Mouse (Mus musculus): ENCODE results near the gene Epb41. TPM values are rescaled to one million over a fixed set of nuclear protein-coding genes. Genes with fewer than 3 reads are reported as not detected.

Gene Epb41
- polyA plus RNA-seq, 1 experiment from 2014 or later, result 42.3 TPM

DNA sequence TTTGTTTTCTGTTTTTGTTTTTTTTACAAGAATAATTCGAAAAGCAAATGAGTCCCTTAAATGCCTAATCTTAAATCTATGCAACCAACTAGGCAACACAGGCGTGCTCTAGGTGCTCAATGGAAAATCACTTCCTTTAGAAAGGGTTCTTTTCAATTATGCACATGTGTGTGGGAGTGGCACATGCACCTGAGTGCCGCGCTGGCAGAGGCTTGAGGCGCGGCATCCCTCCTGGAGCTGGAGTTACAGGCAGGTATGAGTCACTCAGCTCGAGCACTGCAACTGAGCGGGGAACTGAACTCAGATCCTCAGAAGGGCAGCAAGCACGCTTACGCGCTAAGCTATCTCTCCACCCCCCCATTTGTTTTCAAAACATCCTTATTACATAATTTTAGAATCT lies 127.3 kb downstream of the Epb41 start:
- ATAC-seq (replicated peaks; ENCODE audit: low FRiP score, low read depth) (no peak), DNase-seq (ENCODE audit: low spot score) (no peak)
- no peak overlapping the region for H3K4me2 ChIP-seq (ENCODE audit: low read length)
- TF ChIP-seq CTCF (IDR thresholded peaks at IDR 0.05; ENCODE audit: low read depth), result no peak
- H3K27ac ChIP-seq, result peak overlapping the region; percentile 19; the same call in 1 of the 2 replicates
- H3K9me3 ChIP-seq (replicated peaks; ENCODE audit: low read length), result no peaks in the 10 kb centered on the region
- H3K4me1 ChIP-seq (replicated peaks; ENCODE audit: insufficient read depth, low read length), result no peaks in the 10 kb centered on the region
- 79% methylated on average over 11 of the region's 11 CpGs for WGBS
- H3K36me3 ChIP-seq (ENCODE audit: insufficient read depth, low read length), result no peaks in the 10 kb centered on the region
- H3K27me3 ChIP-seq (ENCODE audit: insufficient read depth, low read length), result no peaks in the 10 kb centered on the region
- H3K4me3 ChIP-seq (replicated peaks; ENCODE audit: low read depth, low read length), result no peak overlapping the region
- H3K9ac ChIP-seq (ENCODE audit: low read depth, low read length), result no peak overlapping the region

DNA sequence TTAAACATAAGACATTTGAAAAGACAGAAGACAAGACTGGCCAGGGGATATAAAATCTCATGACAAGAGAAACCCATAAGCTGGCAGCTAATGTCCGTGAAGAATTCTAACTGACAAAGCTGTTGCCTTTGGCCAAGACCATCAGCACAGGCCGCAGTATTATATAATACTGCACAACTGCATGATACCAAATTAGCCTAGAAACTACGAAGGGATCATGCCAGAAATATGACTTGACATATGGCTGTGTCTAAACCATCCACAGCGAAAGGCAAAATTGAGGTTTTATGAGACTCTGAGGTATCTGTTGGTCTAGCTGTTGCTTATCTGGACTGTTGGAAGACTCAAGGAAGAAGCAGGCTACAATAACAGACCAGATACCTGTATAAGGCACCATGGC lies 134.3 kb downstream of the Epb41 start:
- Histone ChIP-seq H3K27ac (no peak overlapping the region), H3K4me3 (replicated peaks; ENCODE audit: low read depth, low read length) (no peak overlapping the region), H3K36me3 (ENCODE audit: insufficient read depth, low read length) (0 out of 2 replicates have a peak, but pooled peaks cover under 1% of the 10 kb centered on the region), H3K4me1 (replicated peaks; ENCODE audit: insufficient read depth, low read length) (no peaks in the 10 kb centered on the region), H3K9me3 (replicated peaks; ENCODE audit: low read length) (no peaks in the 10 kb centered on the region), H3K9ac (ENCODE audit: low read depth, low read length) (no peak overlapping the region), H3K27me3 (ENCODE audit: insufficient read depth, low read length) (no peaks in the 10 kb centered on the region), H3K4me2 (ENCODE audit: low read length) (no peak overlapping the region)
- ATAC-seq (replicated peaks; ENCODE audit: low FRiP score, low read depth) (no peak), DNase-seq (ENCODE audit: low spot score) (no peak)
- TF ChIP-seq CTCF (IDR thresholded peaks at IDR 0.05; ENCODE audit: low read depth), result no peak
- WGBS, result 90% methylated on average over 4 of the region's 4 CpGs

DNA sequence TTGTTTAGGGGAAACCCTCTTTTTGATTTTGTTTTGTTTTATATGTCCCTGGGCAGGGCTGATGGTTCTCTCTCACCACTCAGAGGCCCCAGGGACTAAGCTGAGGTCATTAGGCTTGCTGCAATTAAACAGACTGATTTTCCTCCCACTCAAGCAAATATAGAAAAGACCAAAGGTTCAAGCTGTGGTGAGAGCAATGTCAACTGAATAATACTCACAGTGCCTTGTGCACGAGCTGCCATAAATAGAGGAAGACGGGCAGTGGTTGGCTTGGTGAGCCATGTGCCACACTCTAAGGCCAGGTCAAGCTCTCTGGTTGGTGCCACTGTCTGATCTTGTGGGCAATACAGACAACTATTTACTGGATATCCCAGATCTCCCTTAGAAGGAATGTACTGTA lies 135.7 kb downstream of the Epb41 start:
- H3K27ac ChIP-seq, result no peak overlapping the region
- H3K4me1 ChIP-seq (replicated peaks; ENCODE audit: insufficient read depth, low read length), result no peaks in the 10 kb centered on the region
- no peak overlapping the region for H3K4me3 ChIP-seq (replicated peaks; ENCODE audit: low read depth, low read length)
- no peak for TF ChIP-seq CTCF (IDR thresholded peaks at IDR 0.05; ENCODE audit: low read depth)
- 62% methylated on average over 2 of the region's 2 CpGs for WGBS
- DNase-seq (ENCODE audit: low spot score) (no peak), ATAC-seq (replicated peaks; ENCODE audit: low FRiP score, low read depth) (no peak)
- H3K9me3 ChIP-seq (replicated peaks; ENCODE audit: low read length), result no peaks in the 10 kb centered on the region
- H3K4me2 ChIP-seq (ENCODE audit: low read length), result no peak overlapping the region
- 0 out of 2 replicates have a peak, but pooled peaks cover 8% of the 10 kb centered on the region for H3K36me3 ChIP-seq (ENCODE audit: insufficient read depth, low read length)
- H3K27me3 ChIP-seq (ENCODE audit: insufficient read depth, low read length), result no peaks in the 10 kb centered on the region
- no peak overlapping the region for H3K9ac ChIP-seq (ENCODE audit: low read depth, low read length)

DNA sequence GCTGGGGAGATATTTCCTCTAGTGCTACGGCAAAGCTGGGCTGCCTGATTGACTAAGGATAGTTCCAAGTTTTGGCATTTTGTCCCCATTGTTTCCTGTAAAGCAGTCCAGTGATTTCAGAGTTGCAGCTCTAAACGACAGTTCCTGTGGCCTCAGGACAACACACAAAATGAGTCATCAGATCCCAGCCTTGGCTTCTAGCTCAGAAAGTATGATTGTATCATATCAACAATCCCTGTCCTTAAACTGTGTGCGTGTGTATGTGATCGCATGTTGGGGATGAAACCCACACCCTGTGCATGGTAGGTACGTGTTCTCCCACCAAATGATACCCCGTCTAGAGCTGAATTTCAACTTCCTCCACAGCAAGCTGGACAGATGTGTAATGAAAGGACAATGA lies 146.0 kb downstream of the Epb41 start:
- no peak for ATAC-seq (replicated peaks; ENCODE audit: low FRiP score, low read depth)
- Histone ChIP-seq H3K36me3 (ENCODE audit: insufficient read depth, low read length) (peaks cover 37% of the 10 kb centered on the region), H3K4me3 (replicated peaks; ENCODE audit: low read depth, low read length) (no peak overlapping the region), H3K27me3 (ENCODE audit: insufficient read depth, low read length) (no peaks in the 10 kb centered on the region), H3K4me1 (replicated peaks; ENCODE audit: insufficient read depth, low read length) (no peaks in the 10 kb centered on the region), H3K4me2 (ENCODE audit: low read length) (no peak overlapping the region), H3K9me3 (replicated peaks; ENCODE audit: low read length) (no peaks in the 10 kb centered on the region), H3K9ac (ENCODE audit: low read depth, low read length) (no peak overlapping the region), H3K27ac (no peak overlapping the region)
- no peak for DNase-seq (ENCODE audit: low spot score)
- TF ChIP-seq CTCF (IDR thresholded peaks at IDR 0.05; ENCODE audit: low read depth), result no peak
- 76% methylated on average over 6 of the region's 6 CpGs for WGBS

DNA sequence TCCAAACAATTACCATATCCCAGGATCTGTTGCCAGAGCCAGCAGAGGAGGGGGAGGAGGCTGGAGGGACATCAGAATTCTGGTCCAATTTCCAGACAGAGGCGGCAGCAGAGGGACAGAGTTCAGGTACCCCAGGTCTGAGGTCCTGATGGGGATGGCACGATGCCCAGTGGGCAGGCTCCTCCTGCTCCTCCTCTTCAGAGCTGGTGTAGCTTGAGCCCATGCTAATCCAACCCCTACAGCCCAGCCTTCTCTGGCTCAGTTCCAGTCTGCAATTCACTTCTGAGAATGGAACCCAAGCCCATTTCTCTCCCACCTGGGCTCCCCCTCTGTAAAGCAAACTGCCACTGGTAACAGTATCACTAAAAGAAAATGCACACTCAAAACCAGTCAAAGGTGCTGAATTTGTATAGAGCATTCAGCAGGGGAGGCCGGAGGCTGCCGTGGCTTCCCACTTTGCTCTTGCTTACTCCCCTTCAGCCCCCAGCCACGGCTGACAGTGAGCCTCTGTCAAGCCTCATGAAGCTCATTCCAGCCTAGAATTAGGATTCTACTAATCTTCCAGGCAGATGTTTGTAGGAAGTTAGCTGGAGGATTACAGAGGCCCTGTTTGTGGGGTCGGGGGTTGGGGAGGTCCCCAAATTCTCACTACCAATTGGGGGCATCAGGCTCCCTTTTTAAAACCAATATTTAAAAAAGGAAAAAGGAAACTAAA lies 150.9 kb downstream of the Epb41 start:
- Histone ChIP-seq H3K4me3 (replicated peaks; ENCODE audit: low read depth, low read length) (no peak overlapping the region), H3K9me3 (replicated peaks; ENCODE audit: low read length) (no peaks in the 10 kb centered on the region), H3K9ac (ENCODE audit: low read depth, low read length) (no peak overlapping the region), H3K27ac (no peak overlapping the region), H3K27me3 (ENCODE audit: insufficient read depth, low read length) (peaks cover 13% of the 10 kb centered on the region; the same call in 1 of the 2 replicates), H3K4me1 (replicated peaks; ENCODE audit: insufficient read depth, low read length) (peaks cover 17% of the 10 kb centered on the region), H3K36me3 (ENCODE audit: insufficient read depth, low read length) (peaks cover 30% of the 10 kb centered on the region; the same call in 1 of the 2 replicates), H3K4me2 (ENCODE audit: low read length) (no peak overlapping the region)
- TF ChIP-seq CTCF (IDR thresholded peaks at IDR 0.05; ENCODE audit: low read depth), result no peak
- no peak for ATAC-seq (replicated peaks; ENCODE audit: low FRiP score, low read depth)
- WGBS, result 48% methylated on average over 6 of the region's 6 CpGs
- DNase-seq (ENCODE audit: low spot score), result peak; percentile 48

DNA sequence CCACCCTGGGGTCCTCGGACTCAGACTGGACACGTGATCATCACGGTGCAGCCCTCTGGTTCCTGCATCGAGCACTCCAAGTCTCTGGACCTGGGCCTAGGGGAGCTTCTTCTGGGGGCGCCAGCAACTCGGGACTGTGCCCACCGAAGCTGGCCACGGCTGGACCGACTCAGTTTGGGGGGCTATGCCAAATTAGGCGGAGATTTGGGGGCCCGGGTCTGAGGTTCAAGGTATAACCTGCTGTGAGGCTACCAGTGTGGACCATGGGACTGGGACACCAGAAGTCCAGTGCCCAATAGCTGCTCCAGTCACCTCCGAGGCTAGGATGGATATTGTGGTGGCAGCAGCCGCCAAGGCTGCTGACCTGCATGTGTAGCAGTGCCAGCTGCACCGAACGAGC lies 152.7 kb downstream of the Epb41 start:
- DNase-seq (ENCODE audit: low spot score) (no peak), ATAC-seq (replicated peaks; ENCODE audit: low FRiP score, low read depth) (no peak)
- peaks cover 13% of the 10 kb centered on the region; the same call in 1 of the 2 replicates for H3K27me3 ChIP-seq (ENCODE audit: insufficient read depth, low read length)
- H3K4me2 ChIP-seq (ENCODE audit: low read length), result peak overlapping the region; percentile 88
- peak overlapping the region; percentile 62 for H3K4me3 ChIP-seq (replicated peaks; ENCODE audit: low read depth, low read length)
- 59% methylated on average over 15 of the region's 15 CpGs for WGBS
- peaks cover 25% of the 10 kb centered on the region for H3K4me1 ChIP-seq (replicated peaks; ENCODE audit: insufficient read depth, low read length)
- H3K27ac ChIP-seq, result no peak overlapping the region
- H3K9ac ChIP-seq (ENCODE audit: low read depth, low read length), result peak overlapping the region; percentile 79
- TF ChIP-seq CTCF (IDR thresholded peaks at IDR 0.05; ENCODE audit: low read depth), result no peak
- no peaks in the 10 kb centered on the region for H3K9me3 ChIP-seq (replicated peaks; ENCODE audit: low read length)
- H3K36me3 ChIP-seq (ENCODE audit: insufficient read depth, low read length), result 0 out of 2 replicates have a peak, but pooled peaks cover 18% of the 10 kb centered on the region
